Mouse (Mus musculus): ENCODE measurements around the gene Fbxo24. TPM values are rescaled to one million over a fixed set of nuclear protein-coding genes. Genes with fewer than 3 reads are reported as not detected.

The Fbxo24 gene
- polyA plus RNA-seq, 1 experiment from 2014 or later = 0.19 TPM

DNA sequence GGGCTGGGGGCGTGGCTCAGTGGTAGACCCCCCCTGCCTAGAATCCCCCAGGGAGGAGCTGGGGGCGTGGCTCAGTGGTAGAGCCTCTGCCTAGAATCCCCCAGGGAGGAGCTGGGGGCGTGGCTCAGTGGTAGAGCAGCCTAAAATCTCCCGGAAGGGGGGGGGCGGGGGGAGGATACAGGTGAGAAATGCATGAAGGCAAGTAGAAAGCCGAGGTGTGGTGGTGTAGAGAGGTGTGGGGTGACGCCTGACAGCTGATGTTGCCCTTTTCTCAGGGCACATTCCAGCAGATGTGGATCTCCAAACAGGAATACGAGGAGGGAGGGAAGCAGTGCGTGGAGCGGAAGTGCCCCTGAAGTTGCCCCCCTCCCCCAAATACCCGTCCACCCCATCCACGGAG, 59.8 kb downstream of the Fbxo24 start:
- Histone ChIP-seq H3K36me3 (ENCODE audit: control insufficient read depth, insufficient read depth, low read length) (peaks cover 4% of the 10 kb centered on the region; the same call in 1 of the 2 replicates), H3K4me3 (ENCODE audit: low read depth, low read length) (no peak overlapping the region), H3K9ac (replicated peaks; ENCODE audit: low read depth, low read length) (no peak overlapping the region), H3K9me3 (ENCODE audit: control insufficient read depth, low read length) (no peaks in the 10 kb centered on the region), H3K4me1 (ENCODE audit: control insufficient read depth, insufficient read depth, low read length) (no peaks in the 10 kb centered on the region), H3K27me3 (ENCODE audit: control insufficient read depth, insufficient read depth, low read length) (no peaks in the 10 kb centered on the region), H3K4me2 (ENCODE audit: low read depth, low read length) (no peak overlapping the region), H3K27ac (ENCODE audit: low read depth, low read length) (no peak overlapping the region)
- no peak for ATAC-seq (ENCODE audit: low read depth)
- WGBS = 76% methylated on average over 12 of the region's 12 CpGs

DNA sequence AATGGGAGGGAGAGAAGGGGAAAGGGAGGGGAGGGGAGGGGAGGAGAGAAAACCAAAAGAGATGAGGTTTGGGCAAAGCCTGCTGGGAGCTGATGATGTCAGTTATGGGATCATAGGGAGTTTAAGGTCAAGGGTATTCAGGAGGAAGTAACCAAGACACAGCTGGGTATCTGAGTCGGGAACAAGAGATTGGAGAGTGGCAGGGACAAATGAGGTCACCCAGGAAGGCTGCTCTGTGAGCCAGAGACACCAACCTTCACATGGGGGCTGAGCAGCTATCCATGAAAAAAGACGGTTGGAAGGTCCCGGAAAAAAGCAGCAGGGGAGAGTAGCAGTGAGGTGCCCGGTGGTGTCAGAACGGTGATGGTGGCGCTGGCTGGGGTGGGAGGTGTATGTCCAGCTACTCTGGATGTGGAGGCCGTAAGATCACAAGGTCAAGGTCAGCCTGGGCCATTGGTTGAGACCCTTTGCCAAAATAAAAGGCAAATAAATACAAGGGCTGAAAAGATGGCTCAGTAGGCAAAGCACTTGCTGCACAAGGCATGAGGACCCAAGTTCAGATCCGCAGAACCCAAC, 60.5 kb downstream of the Fbxo24 start:
- Histone ChIP-seq H3K4me3 (ENCODE audit: low read depth, low read length) (no peak overlapping the region), H3K9ac (replicated peaks; ENCODE audit: low read depth, low read length) (no peak overlapping the region), H3K4me2 (ENCODE audit: low read depth, low read length) (no peak overlapping the region), H3K27ac (ENCODE audit: low read depth, low read length) (no peak overlapping the region), H3K36me3 (ENCODE audit: control insufficient read depth, insufficient read depth, low read length) (peaks cover 4% of the 10 kb centered on the region; the same call in 1 of the 2 replicates), H3K4me1 (ENCODE audit: control insufficient read depth, insufficient read depth, low read length) (no peaks in the 10 kb centered on the region), H3K27me3 (ENCODE audit: control insufficient read depth, insufficient read depth, low read length) (no peaks in the 10 kb centered on the region), H3K9me3 (ENCODE audit: control insufficient read depth, low read length) (no peaks in the 10 kb centered on the region)
- ATAC-seq (ENCODE audit: low read depth) = no peak
- WGBS = 81% methylated on average over 8 of the region's 8 CpGs

DNA sequence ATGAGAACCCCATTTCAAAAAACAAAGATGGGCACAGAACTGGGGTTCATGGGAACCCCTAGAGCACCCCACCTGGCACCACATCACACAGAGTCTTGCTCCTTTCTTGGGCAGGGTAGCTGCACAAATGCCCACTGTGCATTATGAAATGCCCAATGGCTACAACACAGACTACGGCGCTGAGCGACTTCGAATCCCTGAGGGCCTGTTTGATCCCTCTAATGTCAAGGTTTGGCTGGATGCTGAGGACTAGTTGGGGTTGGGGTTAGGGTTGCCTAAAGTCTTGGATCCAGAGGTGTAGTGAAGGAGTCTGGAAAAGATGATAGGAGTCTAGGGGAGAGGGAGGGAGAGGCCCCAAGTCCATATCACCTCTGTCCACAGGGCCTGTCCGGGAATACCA, 62.4 kb downstream of the Fbxo24 start:
- Histone ChIP-seq H3K4me3 (ENCODE audit: low read depth, low read length) (no peak overlapping the region), H3K36me3 (ENCODE audit: control insufficient read depth, insufficient read depth, low read length) (peaks cover 4% of the 10 kb centered on the region; the same call in 1 of the 2 replicates), H3K4me1 (ENCODE audit: control insufficient read depth, insufficient read depth, low read length) (no peaks in the 10 kb centered on the region), H3K4me2 (ENCODE audit: low read depth, low read length) (no peak overlapping the region), H3K9ac (replicated peaks; ENCODE audit: low read depth, low read length) (no peak overlapping the region), H3K27me3 (ENCODE audit: control insufficient read depth, insufficient read depth, low read length) (no peaks in the 10 kb centered on the region), H3K9me3 (ENCODE audit: control insufficient read depth, low read length) (no peaks in the 10 kb centered on the region), H3K27ac (ENCODE audit: low read depth, low read length) (no peak overlapping the region)
- ATAC-seq (ENCODE audit: low read depth) = no peak
- WGBS = 92% methylated on average over 5 of the region's 5 CpGs

DNA sequence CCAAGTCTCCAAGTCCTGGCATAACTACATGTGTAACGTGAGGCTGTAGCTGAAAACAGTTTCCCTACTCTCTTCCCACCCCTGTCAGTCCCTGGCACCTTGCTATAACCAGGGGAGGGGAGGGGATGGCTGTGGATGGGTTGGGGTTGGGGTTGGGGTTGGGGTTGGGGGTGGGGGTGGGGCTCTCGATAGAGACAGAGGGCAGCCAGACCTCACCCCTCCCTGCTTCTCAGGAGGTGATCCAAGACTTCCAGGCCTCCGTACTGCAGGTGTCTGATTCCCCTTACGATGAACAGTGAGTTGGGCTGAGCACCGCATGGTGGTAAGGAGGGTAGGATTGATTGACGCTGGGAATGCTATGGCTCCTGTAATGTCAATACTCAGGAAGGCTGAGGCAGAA, 63.1 kb downstream of the Fbxo24 start:
- Histone ChIP-seq H3K4me3 (ENCODE audit: low read depth, low read length) (no peak overlapping the region), H3K4me1 (ENCODE audit: control insufficient read depth, insufficient read depth, low read length) (no peaks in the 10 kb centered on the region), H3K9ac (replicated peaks; ENCODE audit: low read depth, low read length) (no peak overlapping the region), H3K36me3 (ENCODE audit: control insufficient read depth, insufficient read depth, low read length) (peaks cover 4% of the 10 kb centered on the region; the same call in 1 of the 2 replicates), H3K9me3 (ENCODE audit: control insufficient read depth, low read length) (no peaks in the 10 kb centered on the region), H3K4me2 (ENCODE audit: low read depth, low read length) (no peak overlapping the region), H3K27ac (ENCODE audit: low read depth, low read length) (no peak overlapping the region), H3K27me3 (ENCODE audit: control insufficient read depth, insufficient read depth, low read length) (no peaks in the 10 kb centered on the region)
- ATAC-seq (ENCODE audit: low read depth) = no peak
- WGBS = 79% methylated on average over 6 of the region's 6 CpGs

DNA sequence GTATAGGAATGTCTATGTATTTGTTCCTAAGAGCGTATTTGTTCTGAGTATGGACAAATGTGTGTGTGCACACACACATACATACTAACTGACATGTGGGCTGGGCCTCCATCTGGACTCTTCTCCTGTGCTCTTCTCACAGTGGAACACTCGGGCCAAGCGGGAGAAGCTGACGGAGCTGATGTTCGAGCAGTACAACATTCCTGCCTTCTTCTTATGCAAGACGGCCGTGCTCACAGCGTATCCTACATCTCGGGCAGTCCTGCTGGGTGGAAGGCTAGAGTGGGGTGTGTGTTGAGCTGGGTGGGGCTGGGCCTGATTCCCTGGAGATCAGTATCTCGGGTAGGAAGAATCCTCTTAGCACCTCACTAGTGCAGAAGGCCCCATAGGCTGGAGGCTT, 65.8 kb downstream of the Fbxo24 start:
- Histone ChIP-seq H3K27me3 (ENCODE audit: control insufficient read depth, insufficient read depth, low read length) (no peaks in the 10 kb centered on the region), H3K4me1 (ENCODE audit: control insufficient read depth, insufficient read depth, low read length) (no peaks in the 10 kb centered on the region), H3K9ac (replicated peaks; ENCODE audit: low read depth, low read length) (no peak overlapping the region), H3K4me2 (ENCODE audit: low read depth, low read length) (no peak overlapping the region), H3K4me3 (ENCODE audit: low read depth, low read length) (no peak overlapping the region), H3K9me3 (ENCODE audit: control insufficient read depth, low read length) (no peaks in the 10 kb centered on the region), H3K27ac (ENCODE audit: low read depth, low read length) (no peak overlapping the region), H3K36me3 (ENCODE audit: control insufficient read depth, insufficient read depth, low read length) (peaks cover 4% of the 10 kb centered on the region; the same call in 1 of the 2 replicates)
- 77% methylated on average over 10 of the region's 10 CpGs for WGBS
- no peak for ATAC-seq (ENCODE audit: low read depth)

Other genes with a start within 250 kb of the Fbxo24 start
- 0.08 TPM in 2 replicates for gene Zan, start 151.9 kb downstream of the Fbxo24 start, polyA plus RNA-seq (2014; fragmentation: Nextera tagmentation; extraction: Ambion mirVana)
- gene Pop7, start 126.5 kb downstream of the Fbxo24 start, polyA plus RNA-seq (2014; fragmentation: Nextera tagmentation; extraction: Ambion mirVana) = 82.9 and 98.3 TPM in 2 replicates
- gene Gigyf1, start 110.5 kb downstream of the Fbxo24 start, polyA plus RNA-seq (2014; fragmentation: Nextera tagmentation; extraction: Ambion mirVana) = 16.3 and 21.2 TPM in 2 replicates
- not detected in 2 replicates for gene Epo, start 95.8 kb downstream of the Fbxo24 start, polyA plus RNA-seq (2014; fragmentation: Nextera tagmentation; extraction: Ambion mirVana)
- 553 and 557 TPM in 2 replicates for gene Gnb2, start 95.5 kb downstream of the Fbxo24 start, polyA plus RNA-seq (2014; fragmentation: Nextera tagmentation; extraction: Ambion mirVana)
- 206 and 236 TPM in 2 replicates for gene Actl6b, start 75.5 kb downstream of the Fbxo24 start, polyA plus RNA-seq (2014; fragmentation: Nextera tagmentation; extraction: Ambion mirVana)
- 4.9 and 5.8 TPM in 2 replicates for gene Tfr2, start 59.2 kb downstream of the Fbxo24 start, polyA plus RNA-seq (2014; fragmentation: Nextera tagmentation; extraction: Ambion mirVana)
- 80.5 and 90.7 TPM in 2 replicates for gene Mospd3, start 27.9 kb downstream of the Fbxo24 start, polyA plus RNA-seq (2014; fragmentation: Nextera tagmentation; extraction: Ambion mirVana)
- gene Pcolce, start 15.2 kb downstream of the Fbxo24 start, polyA plus RNA-seq (2014; fragmentation: Nextera tagmentation; extraction: Ambion mirVana) = 2.4 and 59.1 TPM in 2 replicates
- 16.0 and 18.4 TPM in 2 replicates for gene Lrch4, start 119 bp upstream of the Fbxo24 start, polyA plus RNA-seq (2014; fragmentation: Nextera tagmentation; extraction: Ambion mirVana)
- 6.5 and 7.9 TPM in 2 replicates for gene Gm20605, start 173 bp upstream of the Fbxo24 start, polyA plus RNA-seq (2014; fragmentation: Nextera tagmentation; extraction: Ambion mirVana)
- 5.7 and 5.9 TPM in 2 replicates for gene Sap25, start 12.3 kb upstream of the Fbxo24 start, polyA plus RNA-seq (2014; fragmentation: Nextera tagmentation; extraction: Ambion mirVana)
- gene Irs3, start 16.7 kb upstream of the Fbxo24 start, polyA plus RNA-seq (2014; fragmentation: Nextera tagmentation; extraction: Ambion mirVana) = 0.31 TPM in 1 of 2 replicates, not detected in the other
- 11.3 and 12.9 TPM in 2 replicates for gene Agfg2, start 55.7 kb upstream of the Fbxo24 start, polyA plus RNA-seq (2014; fragmentation: Nextera tagmentation; extraction: Ambion mirVana)
- gene Nyap1, start 112.6 kb upstream of the Fbxo24 start, polyA plus RNA-seq (2014; fragmentation: Nextera tagmentation; extraction: Ambion mirVana) = 13.6 and 22.3 TPM in 2 replicates
- 80.1 and 85.1 TPM in 2 replicates for gene Tsc22d4, start 116.7 kb upstream of the Fbxo24 start, polyA plus RNA-seq (2014; fragmentation: Nextera tagmentation; extraction: Ambion mirVana)
- gene Ppp1r35, start 149.8 kb upstream of the Fbxo24 start, polyA plus RNA-seq (2014; fragmentation: Nextera tagmentation; extraction: Ambion mirVana) = 37.8 and 43.7 TPM in 2 replicates
- 13.1 and 17.0 TPM in 2 replicates for gene Mepce, start 158.7 kb upstream of the Fbxo24 start, polyA plus RNA-seq (2014; fragmentation: Nextera tagmentation; extraction: Ambion mirVana)
- 11.2 and 13.9 TPM in 2 replicates for gene Zcwpw1, start 158.8 kb upstream of the Fbxo24 start, polyA plus RNA-seq (2014; fragmentation: Nextera tagmentation; extraction: Ambion mirVana)
- gene Pilra, start 207.3 kb upstream of the Fbxo24 start, polyA plus RNA-seq (2014; fragmentation: Nextera tagmentation; extraction: Ambion mirVana) = not detected in 2 replicates
- gene Pilrb1, start 229.1 kb upstream of the Fbxo24 start, polyA plus RNA-seq (2014; fragmentation: Nextera tagmentation; extraction: Ambion mirVana) = not detected in 2 replicates
- not detected in 2 replicates for gene Pilrb2, start 242.8 kb upstream of the Fbxo24 start, polyA plus RNA-seq (2014; fragmentation: Nextera tagmentation; extraction: Ambion mirVana)

Measured in neural tube, embryonic 14.5 days (tissue).